Mouse (Mus musculus): Measurements from ENCODE around the gene Hmgb3.
"Not testable (repeated sequence)": the region's sequence is repeated elsewhere in the genome, so short reads cannot be mapped to it uniquely, and the experiment has no call there.

Hmgb3 gene

DNA sequence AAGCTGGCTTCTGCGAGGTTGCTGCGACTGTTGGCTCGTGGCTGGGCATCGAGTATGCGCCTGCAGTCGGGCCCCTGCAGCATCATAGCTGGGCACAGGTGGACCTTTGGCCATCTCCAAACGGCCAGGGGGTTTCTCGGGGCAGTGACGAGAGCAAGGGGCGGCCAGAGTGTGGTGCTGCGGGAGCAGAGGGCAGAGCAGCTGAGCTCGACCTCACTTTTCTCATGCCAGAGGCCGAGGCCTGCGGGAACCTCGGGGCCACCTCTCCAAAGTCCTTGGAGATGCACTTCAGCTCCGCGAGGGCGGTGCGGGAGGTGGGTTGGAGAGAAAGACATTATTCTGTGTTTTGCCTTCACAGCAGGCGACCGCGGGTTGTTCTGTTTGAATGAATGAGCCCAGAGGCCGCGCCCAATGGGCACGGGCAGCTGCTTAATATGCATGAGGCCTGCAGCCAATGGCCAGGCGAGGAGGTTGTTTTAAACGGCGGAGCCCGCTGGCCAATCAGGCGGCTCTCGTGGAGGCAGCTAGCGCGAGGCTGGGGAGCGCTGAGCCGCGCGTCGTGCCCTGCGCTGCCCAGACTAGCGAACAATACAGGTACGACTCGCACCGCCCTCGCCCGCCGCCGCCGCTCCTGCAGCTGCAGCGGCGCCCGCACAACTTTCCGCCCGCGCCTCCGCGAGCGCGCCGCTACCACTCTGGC, at the start of gene Hmgb3:
TSS of gene Hmgb3 (plus strand) at position 504 of the 700 bp plus-strand sequence.
- DNase-seq: peak; percentile 84 to 87

DNA sequence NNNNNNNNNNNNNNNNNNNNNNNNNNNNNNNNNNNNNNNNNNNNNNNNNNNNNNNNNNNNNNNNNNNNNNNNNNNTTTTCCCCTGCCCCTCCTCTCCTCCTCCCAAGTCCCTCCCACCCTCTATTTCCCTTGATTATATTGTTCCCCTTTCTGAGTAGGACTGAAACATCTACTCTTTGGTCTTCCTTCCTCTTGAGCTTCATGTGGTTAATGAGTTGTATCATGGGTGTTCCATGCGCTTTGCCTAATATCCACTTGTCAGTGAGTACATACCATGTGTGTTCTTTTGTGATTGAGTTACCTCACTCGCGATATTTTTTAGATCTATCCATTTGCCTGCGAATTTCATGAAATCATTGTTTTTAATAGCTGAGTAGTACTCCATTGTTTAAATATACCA, 49.1 kb upstream of the Hmgb3 start:
- not testable (repeated sequence) for DNase-seq

DNA sequence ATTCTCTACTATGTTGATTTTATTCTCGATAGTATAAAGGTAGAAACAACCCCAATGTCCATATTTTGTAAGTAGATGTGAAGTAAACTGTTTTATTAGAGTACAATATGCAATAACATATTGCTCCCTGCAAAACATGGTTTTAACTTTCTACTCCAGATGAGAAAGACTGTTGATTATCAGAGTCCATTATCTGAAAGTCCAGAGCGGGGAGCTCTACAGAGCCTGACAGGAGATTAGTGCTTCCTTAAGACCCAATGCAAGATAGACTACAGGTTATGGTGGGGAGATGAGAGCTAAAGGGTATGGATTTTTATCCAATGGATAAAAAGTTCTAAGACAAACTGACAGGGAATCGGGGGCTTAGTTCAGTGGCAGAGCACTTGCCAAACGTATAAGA, 36.5 kb upstream of the Hmgb3 start:
- no peak for DNase-seq

DNA sequence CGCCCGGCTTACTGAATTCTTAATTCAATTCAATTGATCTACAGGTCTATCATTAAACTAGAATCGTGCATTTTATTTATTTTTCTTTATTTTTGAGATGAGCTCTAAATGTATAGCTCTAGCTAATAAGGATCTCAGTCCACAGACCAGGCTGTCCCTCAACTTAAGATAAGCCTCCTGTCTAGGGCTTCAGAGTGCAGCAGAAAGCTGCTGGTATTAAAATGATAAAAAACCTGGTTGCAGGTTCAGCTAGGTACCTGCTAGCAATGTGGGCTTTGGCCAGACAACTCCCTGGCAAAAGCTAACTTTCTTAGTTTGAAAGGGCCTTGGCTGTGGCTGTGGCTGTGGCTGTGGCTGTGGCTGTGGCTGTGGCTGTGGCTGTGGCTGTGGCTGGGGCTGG, 32.8 kb upstream of the Hmgb3 start:
- no peak for DNase-seq

DNA sequence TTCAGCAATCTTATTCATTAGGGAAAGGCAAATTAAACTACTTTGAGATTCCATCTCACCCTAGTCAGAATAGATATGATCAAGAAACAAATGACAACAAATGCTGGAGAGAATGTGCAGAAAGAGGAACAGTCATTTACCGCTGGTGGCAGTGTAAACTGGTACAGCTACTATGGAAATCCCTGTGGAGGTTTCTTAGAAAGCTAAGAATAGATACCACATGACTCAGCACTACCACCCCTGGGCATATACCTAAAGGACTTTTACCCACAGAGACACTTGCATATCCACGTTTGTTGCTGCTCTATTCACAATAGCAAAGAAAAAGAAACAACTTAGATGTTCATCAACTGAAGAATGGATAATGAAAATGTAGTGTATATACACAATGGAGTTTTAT, 31.4 kb upstream of the Hmgb3 start:
- no peak for DNase-seq

DNA sequence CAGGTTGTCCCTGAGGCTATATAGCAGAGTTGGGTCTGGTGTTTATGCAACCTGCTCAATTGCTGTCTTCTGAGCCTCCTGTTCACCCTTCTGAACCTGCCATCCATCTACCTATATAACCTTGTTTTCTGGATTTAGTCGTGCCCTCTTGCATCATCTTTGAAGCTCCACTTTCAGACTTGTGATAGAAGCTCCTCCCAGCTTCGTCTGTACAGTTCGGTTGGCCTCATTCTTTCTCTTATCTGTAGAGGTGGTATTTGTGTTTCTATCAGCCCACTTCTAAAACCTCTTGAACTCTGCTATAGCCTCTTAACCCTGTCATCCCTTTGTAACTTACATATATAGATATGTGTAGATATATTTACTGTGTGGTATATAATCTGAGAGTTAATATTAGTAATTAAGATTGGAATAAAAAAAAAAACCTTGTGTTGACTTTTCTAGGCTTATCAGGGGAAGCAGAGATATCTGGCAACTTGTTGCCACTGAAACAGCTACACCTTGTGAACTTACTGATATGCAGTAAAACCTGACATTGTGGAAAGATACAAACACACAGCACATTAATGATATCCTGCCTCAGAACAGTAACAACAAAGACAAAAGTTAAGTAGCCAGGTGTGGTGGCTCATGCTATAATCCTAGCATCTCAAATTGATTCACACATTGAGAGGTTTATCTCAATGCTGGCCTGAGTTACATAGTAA, 30.0 kb upstream of the Hmgb3 start:
- DNase-seq: no peak

DNA sequence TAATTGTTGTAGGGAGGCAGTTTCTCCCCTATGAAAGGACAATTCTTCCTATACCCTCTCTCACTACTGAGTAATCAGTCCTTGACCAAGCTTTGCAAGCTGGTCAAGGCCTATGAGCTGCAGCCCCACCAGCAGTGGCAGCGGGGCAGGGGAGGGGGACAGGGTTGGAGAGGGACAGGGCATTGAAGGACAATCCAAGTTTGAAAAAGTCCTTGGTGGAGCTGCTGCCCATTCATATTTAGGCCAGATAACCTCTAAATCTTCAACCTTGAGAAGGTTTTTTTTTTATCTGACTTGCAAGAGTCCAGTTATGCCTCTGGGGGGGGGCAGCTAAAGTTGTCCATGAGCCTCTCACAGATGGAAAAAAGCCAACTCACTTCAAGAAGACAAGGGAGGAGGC, 28.3 kb upstream of the Hmgb3 start:
- DNase-seq: no peak

DNA sequence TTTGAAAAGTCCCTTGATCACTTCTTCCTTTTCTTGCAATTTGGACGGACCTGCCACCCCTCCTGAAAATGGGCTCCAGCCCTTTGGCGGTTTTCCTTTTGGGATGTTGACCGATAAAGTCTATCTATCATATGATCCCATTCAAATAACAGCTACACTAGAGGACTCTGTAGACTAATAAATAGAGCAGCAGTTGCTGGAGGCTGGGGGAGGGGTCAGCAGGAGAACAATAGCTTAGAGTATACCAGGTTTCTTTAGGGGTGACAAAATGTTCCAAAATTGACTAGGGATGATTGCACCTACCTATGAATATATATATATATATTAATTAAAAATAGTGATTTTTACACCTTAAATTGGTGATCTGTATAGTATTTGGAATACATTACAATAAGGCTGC, 27.6 kb upstream of the Hmgb3 start:
- no peak for DNase-seq

DNA sequence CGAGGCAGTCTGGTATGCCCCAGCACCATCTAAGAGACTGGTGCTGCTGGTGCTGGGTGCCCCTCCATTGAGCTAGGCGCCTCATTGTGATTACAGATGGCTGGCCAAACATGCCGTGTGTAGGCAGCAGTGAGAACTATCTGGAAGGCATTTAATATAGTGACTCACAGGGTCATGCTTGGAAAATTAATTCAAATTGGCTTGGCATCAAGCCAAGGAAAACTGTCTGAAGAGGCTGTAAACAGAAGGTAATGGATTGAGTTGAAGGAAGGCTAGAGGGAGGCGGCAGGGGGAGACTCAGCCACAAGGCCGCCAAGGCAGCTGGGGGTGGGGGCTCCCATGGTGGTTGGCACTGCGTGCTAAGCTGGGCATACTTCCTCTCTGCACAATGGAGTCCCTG, 27.1 kb upstream of the Hmgb3 start:
- DNase-seq: peak in 1 of 2 experiments; percentile 31

DNA sequence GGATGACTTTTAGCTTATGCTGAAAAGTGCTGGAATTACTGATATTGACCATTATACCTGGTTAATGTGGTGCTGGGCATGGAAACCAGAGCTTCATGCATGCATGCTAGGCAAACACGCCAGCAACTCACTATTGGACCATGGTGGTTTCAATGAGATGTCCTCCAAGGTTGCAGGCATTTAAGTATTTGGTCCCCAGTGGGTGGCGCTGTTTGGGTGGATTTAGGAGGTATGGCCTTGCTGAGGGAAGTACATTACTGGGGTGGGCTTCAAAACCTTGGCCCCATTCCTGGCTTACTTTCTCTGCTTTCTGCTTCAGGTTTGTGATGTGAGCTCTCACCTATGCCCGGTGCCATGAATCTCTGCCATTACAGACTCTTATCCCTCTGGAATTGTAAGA, 23.1 kb upstream of the Hmgb3 start:
- DNase-seq: no peak

DNA sequence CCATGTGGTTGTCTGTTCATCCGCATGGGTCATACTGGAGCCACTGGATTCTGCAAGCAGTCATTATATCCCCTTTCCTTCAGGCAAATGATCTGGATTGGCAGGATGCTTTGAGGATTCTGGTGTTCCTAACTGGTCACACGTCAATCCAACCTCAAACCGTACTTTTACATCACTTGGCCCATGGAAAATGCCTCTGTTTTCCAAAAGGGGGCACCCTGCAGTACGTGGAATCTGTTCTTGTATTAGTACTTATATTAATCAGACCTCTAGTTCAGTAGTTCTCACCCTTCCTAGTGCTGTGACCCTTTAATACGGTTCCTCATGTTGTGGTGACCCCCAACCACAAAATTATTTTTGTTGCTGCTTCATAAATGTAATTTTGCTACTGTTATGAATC, 21.6 kb upstream of the Hmgb3 start:
- peak in 1 of 2 experiments; percentile 2 for DNase-seq

DNA sequence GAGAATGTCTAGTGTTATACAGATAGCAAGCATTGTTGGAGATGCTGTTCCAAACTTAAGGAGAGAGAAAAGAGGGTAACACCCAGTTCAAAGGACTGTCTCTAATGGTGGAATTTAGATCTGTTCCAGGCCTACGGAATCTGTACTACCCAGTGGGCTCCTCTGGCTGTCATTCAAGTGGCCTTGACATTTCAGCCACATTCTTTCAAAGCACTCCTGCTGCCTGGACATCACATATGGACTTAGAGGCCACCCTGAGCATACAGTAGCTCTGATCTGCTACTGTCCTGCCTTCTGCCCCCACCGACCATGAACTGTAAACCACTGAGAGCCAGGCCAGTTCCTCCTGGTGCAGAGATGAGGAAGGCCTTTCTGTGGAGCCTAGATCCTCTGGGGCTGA, 17.9 kb upstream of the Hmgb3 start:
- DNase-seq: no peak

DNA sequence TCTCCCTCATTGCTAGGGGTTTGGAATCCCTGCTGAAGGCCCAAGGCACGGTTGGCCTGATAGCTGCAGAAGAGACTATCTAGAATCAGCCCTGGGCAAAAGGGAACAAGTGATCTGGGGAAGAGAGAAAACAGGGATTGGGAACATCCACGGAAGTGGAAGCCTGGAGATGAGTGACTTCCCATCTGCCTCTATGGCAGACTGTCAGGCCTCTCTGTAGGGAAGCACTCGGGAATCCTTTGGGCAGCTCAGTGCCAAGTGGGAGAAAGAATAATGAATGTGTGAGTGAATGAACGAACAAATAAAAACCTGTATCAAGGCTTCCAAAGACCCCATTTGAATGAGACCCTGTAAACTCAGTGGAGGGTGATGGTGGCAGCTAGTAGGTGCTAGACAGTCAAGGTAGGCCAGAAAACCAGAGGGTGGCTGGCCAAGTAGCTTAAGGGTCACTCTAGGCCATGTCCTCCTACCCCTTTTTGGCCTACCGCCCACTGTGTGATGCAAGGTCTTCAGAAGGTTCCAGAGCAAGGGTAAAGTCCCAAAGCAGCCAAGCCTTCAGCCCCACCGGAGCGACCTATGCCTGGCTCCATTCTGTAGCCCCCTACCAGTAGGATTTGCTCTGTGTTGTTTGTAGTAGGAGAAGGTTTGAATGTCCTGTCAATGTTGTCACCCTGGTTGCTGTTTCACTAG, 14.8 kb upstream of the Hmgb3 start:
- peak; percentile 46 to 73 for DNase-seq

DNA sequence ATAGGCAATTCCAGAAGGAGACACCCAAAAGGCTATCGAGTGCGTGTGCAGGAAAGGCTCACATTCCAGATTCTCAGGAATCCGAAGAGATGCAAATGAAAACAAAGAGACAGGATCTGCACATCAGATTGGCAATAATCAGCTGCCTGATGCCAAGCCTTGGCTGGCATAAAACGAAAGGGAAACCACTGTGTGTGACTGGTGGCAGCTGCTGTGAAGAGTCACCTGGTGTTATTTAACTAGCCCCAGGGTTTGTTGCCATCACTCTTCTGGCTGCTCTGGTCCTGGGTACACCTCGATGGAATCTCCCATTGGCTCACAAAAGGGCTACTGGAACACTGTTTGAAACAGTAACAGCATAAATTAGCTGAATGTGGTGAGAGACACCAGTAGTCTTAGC, 11.0 kb upstream of the Hmgb3 start:
- no peak for DNase-seq

DNA sequence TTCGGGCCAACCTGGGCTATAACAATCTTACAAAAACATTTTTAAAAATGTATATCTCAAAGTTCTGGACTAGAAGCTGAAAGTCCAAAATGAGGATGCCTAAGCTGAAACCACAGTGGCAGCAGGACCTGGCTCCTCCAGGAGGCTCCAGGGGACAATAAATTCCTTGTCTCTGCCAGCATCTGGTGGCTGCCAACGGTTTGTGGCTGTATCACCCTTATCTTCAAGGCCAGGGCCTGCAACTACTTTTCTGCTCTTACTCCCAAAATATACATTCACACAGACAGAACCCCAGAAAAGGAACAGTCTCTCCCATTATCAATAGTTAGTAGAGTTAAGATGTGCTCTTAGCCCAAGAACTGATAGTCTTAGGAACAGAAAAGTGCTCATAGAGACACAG, 10.6 kb upstream of the Hmgb3 start:
- no peak for DNase-seq

DNA sequence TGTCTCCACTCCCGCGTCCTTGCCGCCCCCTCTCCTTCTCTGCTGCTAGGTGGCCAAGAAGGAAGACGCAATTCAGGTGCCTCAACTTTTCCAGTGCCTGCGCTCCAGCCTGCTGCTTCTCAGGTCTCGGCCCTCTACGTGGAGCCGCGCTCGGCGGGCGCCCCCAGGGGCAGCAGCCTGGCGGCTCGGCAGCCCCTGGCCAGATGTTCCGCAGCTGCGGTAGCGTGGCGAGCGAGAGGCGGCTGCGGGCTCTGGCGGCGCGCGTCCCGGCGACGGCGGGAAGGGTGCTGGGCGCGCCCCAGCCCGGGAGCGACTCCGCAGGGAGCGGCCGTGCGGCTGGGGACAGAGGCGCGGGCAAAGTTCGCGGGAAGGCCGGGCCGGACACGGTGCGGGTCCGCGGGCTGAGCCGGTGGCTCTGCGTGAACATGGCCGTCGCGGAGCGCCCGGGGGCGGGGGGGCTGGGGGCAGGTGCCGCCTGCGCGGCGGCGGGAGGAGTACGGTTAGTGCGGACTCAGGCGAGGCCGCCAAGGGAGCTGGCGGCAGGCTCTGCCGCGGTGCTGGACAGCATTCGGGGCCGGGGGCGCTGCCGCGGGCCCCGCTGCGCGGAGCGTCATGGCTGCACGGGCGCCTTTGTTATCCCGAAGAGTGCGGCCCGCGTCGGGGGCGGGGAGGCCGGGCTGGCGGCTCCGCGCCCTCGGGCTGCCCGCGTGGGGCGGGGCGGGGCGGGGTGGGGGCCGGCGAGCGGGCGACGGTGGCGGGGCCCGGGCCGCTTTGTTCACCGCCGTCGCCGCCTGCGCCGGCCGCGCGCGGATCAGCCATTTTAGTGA, 610 bp downstream of the Hmgb3 start:
- DNase-seq: no peak

DNA sequence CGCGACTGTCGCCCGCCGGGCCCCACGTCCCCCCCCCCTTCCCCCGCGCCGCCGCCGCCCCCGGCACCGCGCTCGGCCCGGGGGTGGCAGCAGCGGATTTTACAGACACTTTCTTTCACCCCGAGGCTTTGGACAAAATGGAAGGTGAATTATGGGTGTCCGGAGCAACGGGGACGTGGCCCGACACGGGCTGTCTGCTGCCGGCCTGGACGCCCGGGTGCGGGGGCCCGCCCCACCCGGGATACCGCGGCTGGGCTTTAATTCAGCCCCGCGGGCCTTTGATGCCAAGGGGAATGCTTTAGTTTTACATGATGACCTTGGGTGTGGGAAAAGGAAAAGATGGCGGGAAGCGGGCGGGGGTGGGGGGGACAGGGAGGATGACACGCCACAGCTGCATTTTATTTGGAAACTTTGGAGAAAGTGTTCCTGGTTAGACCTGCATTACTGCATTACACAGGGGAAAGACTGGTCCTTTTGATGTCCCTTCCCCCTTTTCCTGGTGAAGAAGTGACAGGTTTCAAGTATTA, 1.3 kb downstream of the Hmgb3 start:
- no peak for DNase-seq

DNA sequence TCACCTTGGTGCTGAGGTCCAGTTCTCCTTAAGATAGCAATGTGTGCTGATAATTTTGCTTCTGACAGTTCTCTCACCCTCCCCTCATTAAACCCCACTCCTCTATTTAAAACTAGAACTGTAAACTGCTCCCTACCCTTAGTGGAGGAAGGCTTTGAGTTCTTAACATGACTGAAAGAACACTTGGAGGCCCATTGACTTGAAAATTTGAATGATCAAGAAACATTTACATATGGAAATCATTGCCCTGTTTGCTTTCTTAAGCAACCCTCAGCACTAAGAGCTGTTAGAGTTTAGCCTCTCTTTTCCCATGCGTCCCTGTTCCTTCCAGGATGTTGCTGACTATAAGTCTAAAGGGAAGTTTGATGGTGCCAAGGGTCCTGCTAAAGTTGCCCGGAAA, 3.6 kb downstream of the Hmgb3 start:
- no peak for DNase-seq

DNA sequence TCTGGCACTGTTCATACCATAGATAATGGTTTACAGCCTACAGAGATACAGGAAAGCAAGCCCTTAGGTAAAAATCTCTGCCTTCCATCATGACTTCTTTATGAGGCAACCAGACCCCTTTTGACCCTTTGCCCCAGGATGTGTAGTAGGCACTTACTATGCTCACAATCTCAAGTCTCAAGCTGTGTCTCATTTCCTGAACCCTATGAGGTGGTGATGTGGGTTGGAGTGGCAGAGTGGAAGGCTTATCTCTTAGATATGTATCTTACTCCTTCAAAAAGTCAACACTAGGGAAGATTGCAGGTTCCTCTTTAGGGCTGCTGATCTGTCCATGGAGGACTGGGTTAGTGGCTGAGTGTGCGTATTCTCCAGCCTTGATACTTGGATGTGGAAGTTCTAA, 5.1 kb downstream of the Hmgb3 start:
- DNase-seq: no peak

DNA sequence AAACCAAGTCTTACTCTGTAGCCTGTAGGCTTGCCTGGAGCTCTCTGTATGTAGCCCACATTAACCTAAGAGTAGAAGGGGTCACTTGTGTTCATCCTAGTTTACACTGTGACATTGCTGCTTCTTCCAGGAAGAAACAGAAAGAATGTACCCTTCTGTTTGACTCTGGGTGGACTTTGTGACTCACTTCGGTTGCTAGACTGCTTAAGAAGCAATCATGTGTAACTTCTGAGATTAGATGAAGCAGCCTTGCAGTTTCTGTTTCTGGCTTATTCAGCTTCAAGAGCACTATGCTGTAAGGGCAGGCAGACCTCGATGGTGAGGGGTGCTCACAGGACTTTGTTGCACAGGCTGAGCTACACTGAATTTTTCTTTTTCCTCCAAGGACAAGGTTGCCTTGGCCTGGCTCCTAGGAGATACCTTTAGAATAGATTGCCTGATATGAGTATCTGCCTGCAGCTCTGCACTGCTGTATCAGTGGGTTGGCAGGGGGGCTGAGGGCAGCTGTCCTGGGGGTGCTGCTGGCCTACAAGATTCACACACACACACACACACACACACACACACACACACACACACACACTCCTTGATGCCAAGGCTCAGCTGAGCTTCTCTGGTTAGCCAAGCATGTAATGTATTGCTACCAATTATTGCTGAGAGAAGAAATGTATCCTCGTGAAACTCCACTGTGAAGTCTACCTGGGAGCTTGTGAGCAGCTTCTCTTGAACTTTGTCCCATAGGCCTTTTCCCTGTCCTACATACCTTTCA, 17.6 kb downstream of the Hmgb3 start:
- DNase-seq: peak; percentile 19 to 35

DNA sequence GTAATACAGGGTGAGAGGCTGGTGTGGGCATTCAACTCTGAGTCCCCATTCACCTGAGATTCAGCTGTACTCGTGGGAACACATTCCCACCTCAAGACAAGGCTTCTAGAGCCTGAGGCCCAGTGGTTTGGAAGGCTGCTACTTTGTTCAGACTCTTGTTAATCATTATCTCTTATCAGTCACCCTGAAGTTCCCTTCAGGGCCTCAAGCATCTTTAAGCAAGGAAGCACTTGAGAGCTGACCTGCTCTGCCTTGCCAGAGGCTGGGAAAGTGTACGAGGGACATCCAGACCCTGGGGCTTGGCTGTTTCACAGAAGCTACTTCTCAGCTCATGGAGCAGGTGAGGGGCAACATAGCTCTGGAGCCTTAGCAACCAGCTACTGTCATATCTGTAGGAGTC, 19.8 kb downstream of the Hmgb3 start:
- DNase-seq: no peak

DNA sequence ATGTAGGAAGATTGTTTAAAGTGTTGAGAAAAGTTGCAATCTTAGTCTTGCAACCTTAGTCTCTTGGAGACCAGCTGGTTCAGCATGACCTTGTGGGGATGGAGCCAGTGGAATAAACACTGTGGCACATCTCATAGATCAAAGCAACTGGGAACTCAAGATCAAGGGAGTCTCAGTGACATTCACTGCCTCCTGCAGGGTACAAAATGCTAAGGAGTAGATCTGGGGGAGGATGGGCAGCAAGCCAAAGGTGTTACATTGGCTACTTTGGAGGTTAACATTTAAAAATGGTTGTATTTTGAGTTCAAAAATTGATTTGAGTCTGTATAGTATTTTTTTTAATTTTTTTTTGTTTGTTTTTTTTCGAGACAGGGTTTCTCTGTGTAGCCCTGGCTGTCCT, 33.5 kb downstream of the Hmgb3 start:
- no peak for DNase-seq
